Mouse (Mus musculus): ENCODE data around the gene Gabrg1. TPM values are rescaled to one million over a fixed set of nuclear protein-coding genes. Genes with fewer than 3 reads are reported as not detected.

Gene Gabrg1
- polyA plus RNA-seq (2017; shearing (Covaris generic)), result not detected

GRCm38 (mm10) chr5:70842192-70843095 is at the start of gene Gabrg1:
TSS of gene Gabrg1 (minus strand) at chr5:70842617.

Data from naive thymus-derived CD4-positive, alpha-beta T cell, adult 5 months (primary cell).